Mouse (Mus musculus): ENCODE data around the gene Snrpd2. TPM values are rescaled to one million over a fixed set of nuclear protein-coding genes. Genes with fewer than 3 reads are reported as not detected.
"Not testable (repeated sequence)": the region's sequence is repeated elsewhere in the genome, so short reads cannot be mapped to it uniquely, and the experiment has no call there.

The Snrpd2 gene
- total RNA-seq, 2 experiments from 2014 or later: 50.5 to 55.4 TPM

- DNase-seq (ENCODE audit: low spot score): no peak
Observed at GRCm38 (mm10) chr7:19148180-19148874, 1.2 kb upstream of the Snrpd2 start.

- DNase-seq (ENCODE audit: low spot score): peak; percentile 99
Observed at GRCm38 (mm10) chr7:19148875-19149541, 514 bp upstream of the Snrpd2 start, which contains the start of gene Qpctl. Gene Qpctl (minus strand): TSS chr7:19149291.

- not testable (repeated sequence) for DNase-seq (ENCODE audit: low spot score)
Observed at GRCm38 (mm10) chr7:19151121-19151520, 1.6 kb downstream of the Snrpd2 start.

GRCm38 (mm10) chr7:19154796-19155195 lies 5.3 kb downstream of the Snrpd2 start:
- DNase-seq (ENCODE audit: low spot score): no peak

- DNase-seq (ENCODE audit: low spot score): no peak
Observed at GRCm38 (mm10) chr7:19155825-19156475, 6.4 kb downstream of the Snrpd2 start.

GRCm38 (mm10) chr7:19157160-19157800 lies 7.8 kb downstream of the Snrpd2 start:
- DNase-seq (ENCODE audit: low spot score): peak; percentile 90

- no peak for DNase-seq (ENCODE audit: low spot score)
Observed at GRCm38 (mm10) chr7:19158601-19159000, 9.1 kb downstream of the Snrpd2 start.

- DNase-seq (ENCODE audit: low spot score): no peak
Observed at GRCm38 (mm10) chr7:19159411-19159810, 9.9 kb downstream of the Snrpd2 start.

GRCm38 (mm10) chr7:19160115-19160514 lies 10.6 kb downstream of the Snrpd2 start:
- DNase-seq (ENCODE audit: low spot score): no peak

- DNase-seq (ENCODE audit: low spot score): no peak
Observed at GRCm38 (mm10) chr7:19162928-19163327, 13.4 kb downstream of the Snrpd2 start.

- no peak for DNase-seq (ENCODE audit: low spot score)
Observed at GRCm38 (mm10) chr7:19163752-19164151, 14.2 kb downstream of the Snrpd2 start.

- DNase-seq (ENCODE audit: low spot score): no peak
Observed at GRCm38 (mm10) chr7:19164189-19164588, 14.7 kb downstream of the Snrpd2 start.

- no peak for DNase-seq (ENCODE audit: low spot score)
Observed at GRCm38 (mm10) chr7:19164978-19165377, 15.5 kb downstream of the Snrpd2 start.

GRCm38 (mm10) chr7:19165656-19166423 lies 16.3 kb downstream of the Snrpd2 start, which contains the start of gene Gipr:
Gene Gipr (minus strand): TSS chr7:19166127.
- DNase-seq (ENCODE audit: low spot score): no peak

- no peak for DNase-seq (ENCODE audit: low spot score)
Observed at GRCm38 (mm10) chr7:19166990-19167389, 17.5 kb downstream of the Snrpd2 start.

- no peak for DNase-seq (ENCODE audit: low spot score)
Observed at GRCm38 (mm10) chr7:19169506-19169905, 20.0 kb downstream of the Snrpd2 start.

GRCm38 (mm10) chr7:19170142-19170541 lies 20.6 kb downstream of the Snrpd2 start:
- no peak for DNase-seq (ENCODE audit: low spot score)

GRCm38 (mm10) chr7:19171831-19172230 lies 22.3 kb downstream of the Snrpd2 start:
- no peak for DNase-seq (ENCODE audit: low spot score)

GRCm38 (mm10) chr7:19172874-19173273 lies 23.4 kb downstream of the Snrpd2 start:
- DNase-seq (ENCODE audit: low spot score): peak; percentile 78

GRCm38 (mm10) chr7:19175708-19176515 lies 26.4 kb downstream of the Snrpd2 start, which contains the start of gene Eml2:
Gene Eml2 (plus strand): TSS chr7:19176421.
- peak; percentile 68 for DNase-seq (ENCODE audit: low spot score)

Data from gastrocnemius, adult 18-20 months (tissue).